Mouse (Mus musculus) left cerebral cortex, postnatal 4 days (tissue): ENCODE data around the gene 1700030J22Rik. TPM values are rescaled to one million over a fixed set of nuclear protein-coding genes. Genes with fewer than 3 reads are reported as not detected.

Experiments
- total RNA-seq, 2 experiments: library from RNA; stranded (reverse); gene quantifications; 2 replicates each; pipeline ENCODE4 v1.2.3; 2021

Gene 1700030J22Rik
- total RNA-seq, 2 experiments from 2014 or later: 11.9 to 13.3 TPM

Other genes starting within 250 kb of the 1700030J22Rik start
- 10 to 100 TPM; 18.4 to 20.8 TPM for gene Cdyl2, start 246.0 kb downstream of the 1700030J22Rik start, total RNA-seq
- 1 to 10 TPM; 7.7 to 9.8 TPM for gene Cmc2, start 57.5 kb downstream of the 1700030J22Rik start, total RNA-seq
- gene Cenpn, start 57.2 kb downstream of the 1700030J22Rik start, total RNA-seq: 1 to 10 TPM; 3.8 to 4.7 TPM
- gene Atmin, start 35.6 kb downstream of the 1700030J22Rik start, total RNA-seq: 10 to 100 TPM; 27.7 to 30.1 TPM
- 10 to 100 TPM; 34.8 to 39.4 TPM for gene Gcsh, start 14.6 kb upstream of the 1700030J22Rik start, total RNA-seq
- not detected for gene Pkd1l2, start 103.5 kb upstream of the 1700030J22Rik start, total RNA-seq
- gene Bco1, start 116.9 kb upstream of the 1700030J22Rik start, total RNA-seq: under 1 TPM in 1 of 2 experiments, not detected in 1; 0.22 TPM
- 10 to 100 TPM; 30.6 to 34.4 TPM for gene Gan, start 179.2 kb upstream of the 1700030J22Rik start, total RNA-seq